Mouse (Mus musculus) neural tube, embryonic 10.5 days (tissue): ENCODE measurements around the gene Csnk1g2.

Source experiments
- DNase-seq: peaks from one replicate; pipeline ENCODE4 v3.0.0-alpha.2; 2017; ENCODE audit warnings: low spot score; ENCODE audit errors: extremely low spot score

Csnk1g2 gene

DNA sequence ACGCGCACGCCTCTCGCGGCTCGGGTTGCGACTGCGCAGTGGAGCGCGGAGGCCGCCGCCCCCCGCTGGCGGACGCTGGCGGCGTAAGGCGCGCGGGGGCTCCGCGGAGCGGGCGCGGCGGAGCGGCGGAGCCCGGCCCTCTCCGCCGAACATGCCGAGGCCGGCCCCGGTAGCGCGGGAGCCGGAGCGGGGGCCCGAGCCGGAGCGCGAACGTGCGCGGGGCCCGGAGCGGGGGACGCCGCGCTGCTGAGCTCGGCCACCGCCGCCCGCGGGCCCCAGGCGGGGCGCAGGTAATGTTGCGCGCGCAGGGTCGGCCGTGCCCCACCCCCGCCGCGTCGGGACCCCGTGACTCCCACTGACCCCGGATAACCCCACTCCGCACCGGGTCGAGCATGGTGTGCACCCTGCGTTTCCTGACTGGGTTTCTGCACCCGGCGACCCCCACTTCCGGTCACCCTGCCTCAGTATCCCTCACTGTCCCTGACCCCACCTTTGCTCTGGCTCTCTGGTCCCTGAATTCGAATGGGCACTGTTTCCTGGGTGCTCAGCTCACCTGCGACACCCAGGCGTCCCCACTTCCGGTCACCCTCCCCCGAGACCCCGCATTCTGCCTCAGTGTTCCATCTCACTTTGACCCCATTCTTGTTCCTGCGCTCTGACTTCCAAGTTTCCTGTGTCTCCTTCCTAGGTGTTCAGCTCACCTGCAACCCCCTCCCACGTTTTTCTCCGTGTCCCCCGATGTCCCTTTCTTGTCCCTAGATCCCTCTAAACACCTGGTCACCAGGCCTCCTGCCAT lies at the start of gene Csnk1g2:
TSS of gene Csnk1g2 (plus strand) at position 178 of the 796 bp plus-strand sequence.
- no peak for DNase-seq

- DNase-seq: no peak
These were observed 48.7 kb upstream of the Csnk1g2 start for GRCm38 (mm10) chr10:80573944-80574343.

DNA sequence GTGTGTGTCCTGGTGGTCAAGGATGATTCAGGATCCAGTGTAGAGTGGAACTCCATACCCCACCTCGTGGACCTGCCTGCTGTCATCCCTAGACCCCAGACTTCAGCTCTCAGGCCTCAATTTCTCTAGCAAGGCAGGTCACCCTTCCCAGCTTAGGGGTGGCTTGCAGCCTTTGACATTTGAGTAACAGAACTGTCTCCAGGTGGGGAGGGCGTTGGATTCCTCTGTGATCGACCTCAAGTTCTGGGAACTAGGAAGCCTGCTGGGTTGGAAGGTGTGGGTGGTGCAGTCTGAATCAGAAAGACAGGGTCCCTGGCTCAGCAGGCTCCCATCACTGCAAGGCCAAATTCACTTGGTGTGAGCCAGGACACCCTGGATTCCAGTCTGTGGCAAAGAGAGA lies 47.7 kb upstream of the Csnk1g2 start:
- no peak for DNase-seq

DNA sequence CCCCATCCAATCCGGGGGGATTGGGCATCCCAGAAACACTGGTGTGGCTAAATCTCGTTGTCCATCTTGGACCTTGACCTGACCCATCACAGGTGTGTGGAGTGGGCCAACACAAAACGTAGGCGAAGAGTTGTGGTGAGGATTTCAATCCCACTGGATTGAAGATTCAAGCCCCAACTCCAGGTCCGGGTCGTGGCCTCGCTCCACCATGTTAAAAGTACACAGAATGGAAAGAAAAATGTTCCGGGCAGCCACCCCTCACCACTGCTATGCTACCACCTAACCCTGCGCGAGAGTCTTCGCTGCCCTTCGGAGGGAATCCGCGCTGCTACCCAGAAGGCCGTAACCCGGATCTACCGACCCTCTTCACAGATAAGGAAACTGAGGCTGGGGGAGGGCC lies 46.7 kb upstream of the Csnk1g2 start:
- DNase-seq: no peak

DNA sequence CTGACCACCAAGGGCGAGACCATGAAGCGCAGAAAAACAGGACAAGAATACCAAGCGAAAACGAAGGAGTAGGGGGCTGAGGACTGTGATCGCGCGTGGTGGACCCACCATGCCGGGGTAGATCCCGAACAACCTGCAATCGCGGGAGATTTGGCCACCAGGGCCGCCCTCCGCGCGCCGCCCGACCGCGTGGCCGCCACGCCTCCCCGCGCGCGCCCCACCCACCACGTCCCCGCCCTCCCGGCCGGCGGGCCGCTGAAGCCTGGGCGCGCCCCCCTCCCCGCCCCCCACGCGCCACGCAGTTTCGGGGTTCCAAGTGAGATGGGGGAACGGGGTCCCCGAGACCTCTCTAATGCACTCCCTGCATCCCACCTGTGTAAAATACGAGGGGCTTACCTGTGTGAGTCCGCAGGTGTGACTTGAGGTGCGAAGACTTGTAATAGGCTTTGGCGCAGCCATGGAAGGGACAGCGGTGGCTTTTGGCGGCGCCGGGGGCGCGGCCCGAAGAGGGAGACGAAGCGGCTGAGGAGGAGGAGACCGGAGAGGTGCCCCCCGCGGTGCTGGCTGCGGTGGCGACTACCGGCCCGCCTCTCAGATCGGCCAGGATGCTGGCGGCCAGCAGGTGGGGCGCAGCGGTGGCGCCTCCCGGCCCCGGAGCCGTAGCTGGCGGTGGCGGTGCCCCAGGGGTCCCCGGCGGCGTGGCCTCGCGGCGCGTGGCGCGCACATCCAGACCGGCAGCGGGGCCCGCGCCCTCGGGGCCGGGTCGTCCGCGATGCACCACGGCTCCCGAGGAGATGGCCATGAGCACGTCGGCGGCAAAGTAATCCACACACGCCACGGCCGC lies 46.1 kb upstream of the Csnk1g2 start:
- no peak for DNase-seq

- DNase-seq: peak; percentile 96
These were observed 45.2 kb upstream of the Csnk1g2 start, which contains the start of gene Klf16 for GRCm38 (mm10) chr10:80577195-80578130. Gene Klf16 (minus strand): TSS chr10:80577321.

- DNase-seq: peak; percentile 86
These were observed 44.4 kb upstream of the Csnk1g2 start for GRCm38 (mm10) chr10:80578131-80578750.

DNA sequence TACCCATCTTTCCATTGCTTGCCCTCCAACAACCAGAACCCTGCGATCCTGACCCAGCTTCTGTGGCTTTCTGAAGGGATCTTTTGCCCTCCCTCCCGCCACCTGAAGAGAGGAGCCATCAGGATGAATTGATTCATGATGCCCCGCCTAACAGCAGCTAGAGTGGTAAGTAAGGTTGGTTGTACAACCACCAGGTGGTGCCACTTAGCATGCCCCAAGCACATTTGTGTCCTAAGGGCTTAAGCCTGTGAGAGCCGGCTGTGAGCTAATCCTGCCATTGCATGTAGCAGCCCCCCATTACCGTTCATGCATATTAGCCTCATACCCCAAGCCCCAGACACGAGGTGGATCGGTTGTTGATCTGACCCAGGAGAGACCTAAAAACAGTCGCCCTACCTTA lies 43.7 kb upstream of the Csnk1g2 start:
- DNase-seq: peak; percentile 49

DNA sequence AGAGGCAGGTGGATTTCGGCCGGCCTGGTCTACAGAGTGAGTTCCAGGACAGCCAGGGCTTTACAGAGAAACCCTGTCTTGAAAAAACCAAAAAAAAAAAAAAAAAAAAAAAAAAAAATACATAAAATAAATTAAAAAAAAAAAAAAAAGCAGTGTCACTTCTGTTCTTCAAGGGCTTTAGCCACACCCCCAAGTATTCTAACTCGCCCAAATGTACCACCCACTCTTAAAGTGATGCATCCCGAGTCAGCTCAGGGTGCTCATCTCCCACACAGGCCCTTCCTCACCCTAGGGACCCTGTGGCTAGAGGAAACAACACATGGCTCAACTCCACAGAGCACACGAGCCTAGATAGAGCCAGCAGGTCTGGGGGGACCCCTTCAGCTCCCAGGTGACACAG lies 39.6 kb upstream of the Csnk1g2 start:
- DNase-seq: no peak

DNA sequence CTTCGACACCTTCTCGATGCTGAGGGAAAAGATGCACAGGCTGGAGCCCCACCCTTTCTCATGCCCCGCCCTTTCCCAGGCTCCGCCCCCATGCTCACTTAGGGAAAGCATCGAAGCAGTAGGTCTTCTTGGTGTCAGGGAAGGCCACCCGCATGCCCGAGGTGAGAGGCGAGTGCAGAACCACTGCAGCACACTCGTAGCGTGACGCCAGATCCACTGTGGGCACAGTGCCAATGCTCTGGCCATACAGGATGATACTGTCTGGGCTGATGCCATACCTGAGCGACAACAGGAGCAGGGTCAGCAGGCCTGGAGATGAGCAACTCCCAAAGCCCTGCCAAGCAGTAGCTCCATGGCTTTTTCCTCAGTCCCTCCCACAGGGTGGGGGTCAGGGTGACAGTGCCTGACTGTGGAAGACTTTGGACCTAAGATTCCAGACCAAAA lies 38.6 kb upstream of the Csnk1g2 start:
- no peak for DNase-seq

DNA sequence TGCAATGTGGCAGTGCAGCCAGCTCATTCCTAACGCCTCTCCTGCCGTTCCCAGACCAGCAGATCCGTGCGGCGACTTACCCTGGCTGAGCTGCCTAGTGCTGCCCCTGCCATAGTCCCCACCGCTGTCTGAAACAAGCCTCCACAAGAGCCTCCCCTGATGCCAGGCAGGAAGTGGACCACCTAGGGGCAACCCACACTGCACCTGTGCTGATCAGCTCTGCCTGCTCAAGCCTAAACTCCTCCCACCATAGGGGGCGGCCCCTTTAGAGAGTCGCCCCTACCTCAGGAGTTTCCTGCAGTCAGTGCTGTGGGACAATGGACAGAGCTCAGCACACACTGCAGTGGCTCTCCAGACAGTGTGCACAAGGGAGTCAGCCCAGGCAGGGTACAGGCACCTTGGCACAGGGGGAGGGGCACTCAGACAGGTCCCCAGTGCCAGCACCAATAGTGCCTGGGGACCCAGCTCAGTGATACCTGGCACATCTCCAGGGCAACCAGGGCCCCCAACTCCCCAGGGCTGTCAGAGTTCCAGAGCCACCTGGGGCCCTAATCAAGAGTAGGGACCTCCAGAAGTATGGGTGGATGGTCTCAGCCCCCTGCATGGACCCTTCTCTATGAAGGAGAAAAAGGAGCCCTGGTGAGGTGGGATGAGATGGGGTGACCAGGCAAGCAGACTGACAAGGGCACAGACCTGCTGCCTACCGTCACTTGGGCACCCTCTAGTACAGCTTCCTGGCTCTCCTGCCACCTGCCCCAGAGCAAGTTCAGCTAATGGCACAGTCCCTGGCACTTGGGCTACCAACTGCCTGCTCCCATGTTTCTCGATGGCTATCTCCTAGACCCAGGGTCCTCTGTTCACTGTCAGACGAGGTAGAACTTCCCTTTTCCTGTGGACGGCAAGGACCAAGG lies 37.7 kb upstream of the Csnk1g2 start:
- no peak for DNase-seq

DNA sequence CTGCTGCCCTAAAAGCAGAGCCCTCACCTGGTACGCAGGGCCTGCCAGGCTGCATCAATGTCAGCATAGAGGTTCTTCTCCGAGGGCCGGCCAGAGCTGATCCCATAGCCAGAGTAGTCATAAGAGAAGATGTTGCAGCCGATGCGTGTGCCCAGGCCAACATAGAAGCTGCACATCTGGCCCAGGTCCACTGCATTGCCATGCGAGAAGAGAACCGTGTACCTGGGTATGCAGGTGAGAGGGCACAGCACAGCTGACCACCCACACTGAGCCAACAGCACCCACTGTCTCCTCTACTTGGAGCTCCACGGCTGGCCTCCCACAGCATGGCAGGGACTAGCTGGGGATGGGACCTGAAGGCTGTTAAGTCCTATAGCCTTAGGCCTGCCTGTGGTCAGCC lies 37.1 kb upstream of the Csnk1g2 start:
- no peak for DNase-seq

DNA sequence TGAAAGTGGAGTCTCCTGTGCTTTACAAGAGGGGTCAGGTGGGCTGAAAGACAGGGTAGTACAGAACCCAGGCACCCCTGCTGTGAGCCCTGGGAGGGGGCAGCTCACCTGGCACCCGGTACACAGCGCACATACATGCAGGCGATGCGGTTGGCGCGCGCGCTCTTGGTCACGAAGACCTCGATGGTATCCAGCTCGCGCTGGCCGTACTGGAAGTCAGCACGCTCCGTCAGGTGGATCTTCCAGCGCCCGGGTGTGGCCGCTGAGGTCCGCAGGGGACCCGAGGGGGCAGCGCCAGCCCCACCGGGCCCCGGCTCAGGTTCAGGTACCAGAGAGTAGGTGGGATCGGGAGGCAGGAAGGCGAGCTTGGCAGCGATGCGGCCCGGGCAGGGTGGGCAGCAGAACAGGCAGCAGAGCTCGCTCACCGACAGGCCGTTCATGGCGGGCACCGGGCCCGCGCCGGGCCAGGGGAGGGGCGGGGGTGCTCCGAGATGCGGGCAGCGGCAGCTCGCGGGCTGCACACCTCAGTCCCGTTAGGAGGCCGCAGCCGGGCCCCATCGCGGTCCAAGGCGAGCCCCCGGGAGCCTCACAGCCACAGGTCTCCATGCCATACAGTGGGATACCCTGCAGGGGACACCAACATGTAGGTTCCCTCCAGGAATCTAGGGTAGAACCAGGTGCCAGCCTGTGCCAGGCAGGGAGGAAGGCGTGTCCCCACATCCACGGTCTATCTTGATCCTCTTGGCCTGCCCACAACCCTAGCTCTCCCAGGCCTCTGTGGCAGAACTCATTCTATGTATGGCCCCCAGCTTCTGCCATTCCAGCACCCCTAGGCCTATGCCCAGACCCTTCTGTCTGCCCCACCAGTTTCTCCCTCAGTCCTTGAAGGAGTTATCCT lies 36.0 kb upstream of the Csnk1g2 start:
- no peak for DNase-seq

DNA sequence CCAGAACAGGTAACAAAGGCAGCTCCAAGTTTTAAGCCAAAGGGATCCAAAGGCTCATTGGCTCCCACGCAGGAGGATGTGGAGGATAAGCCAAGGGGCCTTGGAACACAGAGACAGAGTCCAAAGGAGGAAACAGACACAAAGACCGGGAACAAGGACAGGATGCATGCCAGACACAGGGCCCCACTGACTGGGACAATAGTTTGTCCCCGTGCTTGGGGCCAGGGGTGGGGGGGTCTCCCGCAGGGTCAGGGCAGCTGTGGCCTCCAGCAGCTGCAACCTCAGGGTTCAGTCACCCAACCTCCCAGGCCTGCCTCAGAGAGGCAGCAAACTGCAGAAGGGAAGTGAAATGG lies 35.4 kb upstream of the Csnk1g2 start:
- DNase-seq: no peak

DNA sequence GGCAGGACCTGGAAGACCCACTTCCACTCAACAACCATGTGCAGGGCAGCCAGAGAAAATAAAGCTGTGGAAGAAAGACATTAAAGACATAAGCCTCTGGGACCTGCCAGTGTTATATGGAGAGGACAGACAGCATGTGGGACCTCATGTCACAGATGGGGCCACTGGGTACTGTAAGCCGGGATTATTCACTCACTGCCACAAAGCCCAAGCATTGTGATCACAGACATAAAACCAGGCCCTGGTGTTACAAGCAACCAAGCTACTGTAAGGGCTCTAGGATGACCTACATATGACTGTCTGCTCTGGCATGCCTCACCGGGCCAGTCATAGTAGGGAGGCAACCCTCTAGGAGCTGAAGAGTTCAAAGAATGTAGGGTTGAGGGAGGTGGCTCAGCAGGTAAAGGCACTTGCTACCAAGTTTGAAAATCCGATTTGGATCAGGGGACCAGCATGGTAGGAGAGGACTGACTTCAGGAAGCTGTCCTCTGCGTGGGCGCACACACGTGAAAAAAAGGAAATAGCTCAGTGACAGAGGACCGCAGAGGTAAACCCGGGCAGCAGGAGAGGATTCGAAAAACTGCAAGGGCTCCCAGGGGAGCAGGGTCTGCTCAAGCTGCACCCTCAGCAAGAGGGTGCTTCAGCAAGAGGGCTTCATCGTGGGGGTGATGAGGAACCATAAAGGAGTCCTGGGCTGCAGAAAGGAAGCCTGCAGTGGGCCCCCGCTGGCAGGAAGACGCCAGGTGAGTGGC lies 33.3 kb upstream of the Csnk1g2 start:
- no peak for DNase-seq

DNA sequence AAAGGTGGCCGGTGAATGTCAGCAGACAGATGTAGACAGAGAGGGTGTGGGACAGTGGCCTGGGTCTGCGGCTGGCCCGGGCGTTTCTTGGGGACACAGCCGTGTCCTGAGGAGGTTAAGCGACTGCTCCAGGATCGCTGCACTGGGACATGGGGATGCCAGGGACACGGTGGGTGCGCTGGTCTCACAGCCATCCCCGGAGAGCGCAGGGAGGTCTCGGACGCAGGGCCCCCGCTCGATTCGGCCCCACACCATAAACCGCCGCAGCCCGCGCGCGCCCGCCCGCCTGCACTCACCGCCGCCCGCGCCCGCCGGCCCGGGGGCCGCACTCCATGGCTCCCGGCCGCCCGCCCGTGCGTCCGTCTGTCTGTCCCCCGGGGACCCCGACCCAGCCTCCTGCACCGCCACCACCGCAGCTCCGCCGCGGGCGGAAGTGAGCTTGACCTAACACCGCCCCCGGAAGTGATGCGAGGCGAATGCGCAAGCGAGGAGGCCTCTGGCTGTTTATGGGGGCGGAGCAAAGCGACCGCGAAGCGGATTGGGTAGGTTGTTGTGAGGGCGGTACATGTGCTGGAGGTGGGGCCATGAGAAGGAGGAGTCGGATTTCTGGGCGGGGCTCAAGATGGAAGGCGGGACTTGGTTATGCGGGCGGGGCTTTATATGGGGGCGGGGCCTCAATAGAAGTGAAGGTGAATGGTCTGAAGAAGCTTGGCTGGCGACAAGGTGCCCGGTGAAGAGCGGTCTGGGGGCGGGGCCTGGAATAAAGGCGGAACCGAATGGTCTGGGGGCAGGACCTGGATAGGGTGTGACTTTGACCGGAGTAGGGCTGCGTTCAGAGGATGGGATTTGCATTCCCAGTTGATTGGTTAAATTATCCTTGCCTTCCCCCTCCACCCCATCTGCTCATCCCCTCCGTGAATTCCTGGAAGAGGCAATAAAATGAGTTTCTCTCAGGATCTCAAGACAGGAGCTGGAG lies 32.5 kb upstream of the Csnk1g2 start, which contains the start of gene Abhd17a:
TSS of gene Abhd17a (minus strand) at position 463 of the 976 bp plus-strand sequence.
- peak; percentile 98 for DNase-seq

GRCm38 (mm10) chr10:80596318-80596717 lies 26.3 kb upstream of the Csnk1g2 start:
- DNase-seq: no peak
